Mouse (Mus musculus) embryonic facial prominence, embryonic 11.5 days (tissue): ENCODE measurements around the gene Podn. TPM values are rescaled to one million over a fixed set of nuclear protein-coding genes. Genes with fewer than 3 reads are reported as not detected.

ENCODE experiments used
- ATAC-seq: fragments of 200-750 bp; cut with Nextera tagmentation; replicated peaks from 2 replicates; pipeline ENCODE4 v1.8.0; 2017; ENCODE audit warnings: low read depth; ENCODE audit not compliant: insufficient number of reproducible peaks, low FRiP score, low TSS enrichment
- DNase-seq: peaks from one replicate; pipeline ENCODE4 v3.0.0-alpha.2; 2015; ENCODE audit warnings: low spot score
- H3K27ac ChIP-seq: fragments of 300-500 bp; sonication (generic); replicated peaks from 2 replicates; pipeline ENCODE4 v1.5.1; 2014; ENCODE audit warnings: mild to moderate bottlenecking, low read depth, low read length, control low read depth
- H3K27me3 ChIP-seq: fragments of 300-500 bp; sonication (generic); 2 replicates; pipeline ENCODE4 v1.6.1; 2014; ENCODE audit warnings: mild to moderate bottlenecking, low read length, moderate library complexity, mixed read lengths; ENCODE audit not compliant: control insufficient read depth, insufficient read depth
- H3K36me3 ChIP-seq: fragments of 300-500 bp; sonication (generic); replicated peaks from 2 replicates; pipeline ENCODE4 v1.6.1; 2014; ENCODE audit warnings: low read depth, mild to moderate bottlenecking, low read length, moderate library complexity, mixed read lengths; ENCODE audit not compliant: control insufficient read depth, insufficient read depth
- H3K4me1 ChIP-seq: fragments of 300-500 bp; sonication (generic); 2 replicates; pipeline ENCODE4 v1.6.1; 2014; ENCODE audit warnings: low read length, mixed read lengths; ENCODE audit not compliant: control insufficient read depth, insufficient read depth
- H3K4me2 ChIP-seq: fragments of 300-500 bp; sonication (generic); 2 replicates; pipeline ENCODE4 v1.6.1; 2014; ENCODE audit warnings: low read depth, mild to moderate bottlenecking, control low read depth, low read length, moderate library complexity
- H3K4me3 ChIP-seq: fragments of 300-500 bp; sonication (generic); 2 replicates; pipeline ENCODE4 v1.5.1; 2014; ENCODE audit warnings: low read depth, low read length, control low read depth
- H3K9ac ChIP-seq: fragments of 300-500 bp; sonication (generic); replicated peaks from 2 replicates; pipeline ENCODE4 v1.6.1; 2014; ENCODE audit warnings: mild to moderate bottlenecking, control low read depth, low read length
- H3K9me3 ChIP-seq: fragments of 300-500 bp; sonication (generic); replicated peaks from 2 replicates; pipeline ENCODE4 v1.6.1; 2016; ENCODE audit warnings: mild to moderate bottlenecking, low read length, inconsistent platforms, mixed read lengths; ENCODE audit not compliant: control insufficient read depth
- WGBS: fragments of 180-500 bp; shearing (Covaris S2); extraction: QIAGEN DNeasy Blood & Tissue Kit; methylation state at CpG from one replicate; pipeline ENCODE4 v1.1.7; 2014; 5-methylcytosine and 5-hydroxymethylcytosine counted together
- polyA plus RNA-seq: library from polyadenylated mRNA; unstranded; fragments of >200 nt; fragmentation: Nextera tagmentation; extraction: Ambion mirVana; gene quantifications from 2 replicates; pipeline ENCODE4 v1.2.1, GENCODE M21; 2014

Gene Podn
- polyA plus RNA-seq, 1 experiment from 2014 or later, result 0.84 TPM

DNA sequence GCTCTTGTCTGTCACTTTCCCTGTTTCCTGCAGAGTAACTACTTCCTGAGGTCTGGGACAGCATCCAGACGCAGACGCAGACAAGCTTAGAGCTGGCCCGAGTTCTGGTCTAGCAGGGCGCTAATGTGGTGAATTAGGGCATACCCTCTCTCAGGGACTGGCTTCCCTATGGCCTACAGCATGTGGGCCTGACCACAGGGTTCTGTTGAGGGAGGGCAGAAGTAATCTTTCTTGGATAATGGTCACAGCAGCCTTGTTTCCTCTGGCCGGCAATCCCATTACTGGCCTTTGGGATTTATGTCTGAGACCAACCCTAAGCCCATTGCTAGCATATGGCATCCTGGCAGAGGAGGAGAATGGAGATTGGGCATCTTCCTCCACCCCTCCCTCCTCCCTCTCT lies 105.4 kb downstream of the Podn start:
- no peak overlapping the region for H3K4me3 ChIP-seq
- DNase-seq, result no peak
- no peaks in the 10 kb centered on the region for H3K27me3 ChIP-seq
- no peak overlapping the region for H3K4me2 ChIP-seq
- H3K4me1 ChIP-seq, result no peaks in the 10 kb centered on the region
- H3K9ac ChIP-seq, result no peak overlapping the region
- H3K27ac ChIP-seq, result no peak overlapping the region
- no peaks in the 10 kb centered on the region for H3K9me3 ChIP-seq
- 65% methylated on average over 5 of the region's 5 CpGs for WGBS
- H3K36me3 ChIP-seq, result no peaks in the 10 kb centered on the region
- no peak for ATAC-seq

DNA sequence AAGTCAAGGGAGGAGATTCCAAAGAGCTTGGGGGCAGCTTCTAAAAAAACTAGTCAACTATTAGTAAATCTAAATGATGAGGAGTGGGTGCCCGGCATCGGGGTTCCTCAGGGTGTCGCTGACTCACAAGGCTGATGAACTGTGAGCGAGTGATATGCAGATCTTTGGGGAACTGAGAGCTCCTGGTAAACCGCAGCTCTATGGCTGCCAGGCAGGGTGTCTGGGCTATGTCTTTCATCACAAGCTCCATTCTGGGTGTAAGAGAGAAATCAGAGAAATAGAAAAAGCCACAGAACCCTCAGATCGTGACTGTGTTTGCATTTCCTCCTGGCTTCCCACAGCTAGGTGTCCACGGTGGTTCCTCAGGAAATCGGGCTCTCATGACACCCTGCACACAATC lies 107.3 kb downstream of the Podn start:
- Histone ChIP-seq H3K9me3 (no peaks in the 10 kb centered on the region), H3K36me3 (no peaks in the 10 kb centered on the region), H3K4me3 (no peak overlapping the region), H3K4me2 (no peak overlapping the region), H3K27me3 (no peaks in the 10 kb centered on the region), H3K9ac (no peak overlapping the region), H3K4me1 (peaks cover 3% of the 10 kb centered on the region; the same call in 1 of the 2 replicates), H3K27ac (no peak overlapping the region)
- WGBS, result 70% methylated on average over 8 of the region's 8 CpGs
- DNase-seq, result no peak
- no peak for ATAC-seq

DNA sequence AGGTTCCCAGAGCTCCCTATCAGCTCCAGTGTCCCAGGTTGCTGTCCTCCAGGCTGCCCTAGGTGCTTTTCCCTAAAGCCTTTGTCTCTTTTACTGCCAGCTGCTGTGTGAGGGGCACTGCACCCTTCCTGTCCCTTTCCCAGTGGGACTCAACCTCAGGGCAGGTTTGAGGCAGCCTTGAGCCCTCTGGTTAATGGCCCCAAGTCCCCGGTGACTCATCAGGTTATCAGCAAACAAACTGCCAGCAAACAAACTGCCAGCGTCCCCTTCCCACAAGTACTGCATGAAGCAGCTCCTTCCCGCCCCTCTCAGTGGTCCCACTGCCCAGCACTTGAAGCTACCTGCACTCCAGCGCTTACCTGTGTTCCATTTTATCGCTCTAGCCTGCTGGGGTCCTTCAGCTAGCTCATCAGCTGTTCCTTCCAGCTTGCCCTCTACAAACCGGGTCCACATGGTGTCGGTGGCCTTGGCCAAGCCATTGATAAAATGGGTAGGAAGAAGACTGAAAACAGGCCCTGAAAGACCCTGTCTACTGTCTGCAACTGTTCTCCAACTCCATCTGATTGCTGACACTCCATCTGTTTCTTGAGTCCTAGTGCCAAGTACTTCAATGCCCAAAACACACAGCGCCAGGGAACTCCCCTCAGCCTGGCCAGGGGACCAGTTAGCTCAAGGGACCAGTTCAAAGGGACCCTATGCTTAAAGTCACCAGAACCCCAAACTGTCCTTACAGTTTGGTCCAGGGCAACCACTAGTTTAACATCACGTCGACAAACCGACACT lies 109.7 kb downstream of the Podn start:
- H3K4me2 ChIP-seq, result no peak overlapping the region
- peaks cover 3% of the 10 kb centered on the region; the same call in 1 of the 2 replicates for H3K4me1 ChIP-seq
- no peak overlapping the region for H3K9ac ChIP-seq
- DNase-seq (no peak), ATAC-seq (no peak)
- 92% methylated on average over 11 of the region's 11 CpGs for WGBS
- no peak overlapping the region for H3K27ac ChIP-seq
- H3K27me3 ChIP-seq, result no peaks in the 10 kb centered on the region
- H3K36me3 ChIP-seq, result no peaks in the 10 kb centered on the region
- no peaks in the 10 kb centered on the region for H3K9me3 ChIP-seq
- no peak overlapping the region for H3K4me3 ChIP-seq

DNA sequence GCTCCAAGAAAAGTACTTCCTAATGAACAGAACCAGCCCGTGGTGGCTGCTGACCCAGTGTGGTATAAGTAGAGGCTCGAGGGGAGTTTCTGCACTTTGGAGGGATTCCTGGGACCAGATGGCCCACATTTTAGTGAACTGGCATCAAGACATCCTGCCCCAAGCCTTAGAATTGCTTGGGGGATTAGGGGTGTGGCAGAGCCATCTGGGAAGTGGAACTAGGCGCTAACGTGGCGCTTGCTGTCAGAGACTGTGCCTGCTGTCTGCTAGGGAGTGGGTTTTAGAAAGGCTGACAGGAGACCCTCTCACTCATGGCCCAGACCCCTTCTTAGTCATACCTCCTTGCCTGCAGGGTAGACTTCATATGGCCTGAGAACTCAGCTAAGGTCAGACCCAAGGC lies 110.4 kb downstream of the Podn start:
- no peaks in the 10 kb centered on the region for H3K36me3 ChIP-seq
- no peak overlapping the region for H3K27ac ChIP-seq
- no peak overlapping the region for H3K4me3 ChIP-seq
- no peak for DNase-seq
- no peaks in the 10 kb centered on the region for H3K9me3 ChIP-seq
- peaks cover 3% of the 10 kb centered on the region; the same call in 1 of the 2 replicates for H3K4me1 ChIP-seq
- no peak for ATAC-seq
- no peaks in the 10 kb centered on the region for H3K27me3 ChIP-seq
- 76% methylated on average over 5 of the region's 5 CpGs for WGBS
- no peak overlapping the region for H3K9ac ChIP-seq
- H3K4me2 ChIP-seq, result no peak overlapping the region

DNA sequence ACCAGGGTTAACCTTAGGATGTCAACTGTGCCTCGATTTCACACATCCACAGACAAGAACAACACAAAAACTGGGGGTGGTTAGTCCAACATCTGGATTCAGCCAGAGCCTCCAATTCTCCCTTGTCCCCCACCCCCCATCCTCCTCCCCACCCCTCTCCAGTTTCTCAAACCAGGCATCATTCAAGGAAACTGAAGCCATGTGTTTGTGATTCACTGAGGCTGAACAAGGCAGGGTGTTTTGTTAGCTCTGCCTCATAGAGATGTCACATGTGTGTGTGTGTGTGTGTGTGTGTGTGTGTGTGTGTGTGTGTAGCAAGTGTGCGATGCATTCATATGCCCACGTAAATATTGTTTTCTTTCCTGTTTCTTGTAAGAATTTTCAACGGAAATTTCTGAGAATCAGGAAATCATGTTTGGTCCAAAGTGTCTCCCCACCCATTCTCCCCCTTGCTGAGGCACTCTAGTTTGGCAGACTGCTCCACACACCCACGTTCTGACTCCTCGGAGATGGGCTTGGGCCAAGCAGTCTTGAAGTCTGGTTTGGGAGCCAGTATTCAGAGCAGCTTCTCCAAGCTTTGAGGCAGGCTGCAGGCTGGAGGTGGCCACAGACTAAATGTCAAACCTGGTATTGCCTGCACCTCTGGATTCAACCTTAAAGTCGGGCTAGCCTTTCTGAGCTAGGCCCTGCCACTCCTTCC lies 111.8 kb downstream of the Podn start:
- Histone ChIP-seq H3K9me3 (no peaks in the 10 kb centered on the region), H3K4me2 (no peak overlapping the region), H3K4me3 (no peak overlapping the region), H3K27ac (peak overlapping the region; percentile 59), H3K36me3 (no peaks in the 10 kb centered on the region), H3K4me1 (peaks cover 3% of the 10 kb centered on the region; the same call in 1 of the 2 replicates), H3K27me3 (no peaks in the 10 kb centered on the region), H3K9ac (no peak overlapping the region)
- ATAC-seq (peak; percentile 66), DNase-seq (peak; percentile 87)
- 45% methylated on average over 7 of the region's 7 CpGs for WGBS

DNA sequence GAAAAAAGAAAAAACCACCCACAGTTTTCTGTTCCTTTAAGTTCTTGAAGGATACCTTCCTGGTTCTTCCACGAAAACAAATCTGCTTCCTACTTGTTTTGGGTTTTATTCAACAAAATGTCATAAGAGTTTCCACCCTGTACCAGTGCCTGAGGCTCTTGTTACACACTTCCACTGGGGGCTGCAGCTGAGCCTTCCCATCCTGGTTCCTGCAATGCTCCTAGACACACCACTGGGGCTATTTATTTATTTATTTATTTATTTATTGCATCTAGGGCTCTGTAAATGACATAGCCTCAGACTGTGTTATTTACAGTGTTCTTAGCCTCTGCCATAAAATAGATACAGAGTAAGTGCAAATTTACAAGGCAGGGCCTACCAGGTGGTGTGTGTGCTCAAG lies 112.5 kb downstream of the Podn start:
- no peaks in the 10 kb centered on the region for H3K27me3 ChIP-seq
- DNase-seq, result peak; percentile 9
- no peak overlapping the region for H3K4me3 ChIP-seq
- H3K27ac ChIP-seq, result no peak overlapping the region
- no peaks in the 10 kb centered on the region for H3K9me3 ChIP-seq
- H3K4me1 ChIP-seq, result peaks cover 3% of the 10 kb centered on the region; the same call in 1 of the 2 replicates
- 70% methylated on average over 1 of the region's 1 CpGs for WGBS
- no peaks in the 10 kb centered on the region for H3K36me3 ChIP-seq
- no peak overlapping the region for H3K9ac ChIP-seq
- peak; percentile 60; the same call in 1 of the 2 replicates for ATAC-seq
- no peak overlapping the region for H3K4me2 ChIP-seq

DNA sequence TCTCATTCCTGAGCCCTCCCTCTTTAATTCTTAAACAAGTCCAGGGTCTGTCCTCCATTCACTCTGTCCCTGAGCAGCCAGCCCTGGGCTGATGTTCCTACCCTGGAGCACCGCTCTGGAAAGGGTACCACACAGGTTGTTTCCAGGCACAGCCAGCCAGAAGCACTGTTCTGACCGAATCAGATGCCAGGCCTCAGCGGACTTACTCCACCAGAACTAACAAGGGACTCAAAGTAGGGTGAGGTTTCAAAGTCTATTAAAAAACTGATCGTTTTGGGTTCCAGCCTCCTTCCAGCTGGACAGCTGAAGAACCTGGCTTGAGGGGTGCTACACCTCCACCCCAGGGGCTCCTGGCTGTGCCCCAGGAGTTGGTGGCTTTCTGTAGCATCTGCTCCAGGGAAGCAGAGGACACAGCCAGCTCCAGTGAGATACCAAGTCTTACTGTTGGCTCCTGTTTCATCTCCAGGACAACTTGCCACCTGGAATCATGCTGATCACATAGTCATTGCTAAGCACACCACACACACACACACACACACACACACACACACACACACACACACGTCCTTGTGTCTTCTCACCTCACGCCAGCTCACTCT lies 116.1 kb downstream of the Podn start:
- Histone ChIP-seq H3K27me3 (no peaks in the 10 kb centered on the region), H3K9ac (no peak overlapping the region), H3K9me3 (no peaks in the 10 kb centered on the region), H3K36me3 (no peaks in the 10 kb centered on the region), H3K4me1 (peaks cover 3% of the 10 kb centered on the region; the same call in 1 of the 2 replicates), H3K4me2 (no peak overlapping the region), H3K27ac (no peak overlapping the region), H3K4me3 (no peak overlapping the region)
- ATAC-seq, result no peak
- no peak for DNase-seq
- WGBS, result 62% methylated on average over 6 of the region's 6 CpGs

DNA sequence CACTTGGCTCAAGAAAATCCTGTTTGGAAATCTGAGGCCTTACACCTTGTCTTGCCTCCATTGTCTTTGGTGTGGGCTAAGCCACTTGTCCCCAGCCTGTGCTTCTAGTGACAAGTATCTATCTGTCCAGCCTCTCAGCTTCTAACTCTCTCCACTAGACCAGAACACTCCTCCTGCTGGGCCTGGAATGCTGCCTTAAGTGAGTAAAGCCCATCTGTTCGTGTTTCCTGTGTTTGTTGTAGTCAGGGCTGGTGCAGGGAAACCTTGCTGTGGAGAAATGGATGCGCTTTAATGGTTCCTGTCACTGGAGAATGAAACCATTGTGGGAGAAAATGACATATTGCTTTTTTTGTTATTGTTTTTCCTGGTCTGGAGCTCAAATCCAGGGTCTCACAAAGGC lies 116.7 kb downstream of the Podn start:
- ATAC-seq (no peak), DNase-seq (no peak)
- no peak overlapping the region for H3K27ac ChIP-seq

More for the DNA sequence above, 116.7 kb downstream of the Podn start:
- H3K4me3 ChIP-seq, result no peak overlapping the region
- WGBS, result 40% methylated on average over 2 of the region's 2 CpGs
- no peaks in the 10 kb centered on the region for H3K36me3 ChIP-seq
- H3K9me3 ChIP-seq, result no peaks in the 10 kb centered on the region
- no peak overlapping the region for H3K9ac ChIP-seq
- H3K4me2 ChIP-seq, result no peak overlapping the region
- peaks cover under 1% of the 10 kb centered on the region; the same call in 1 of the 2 replicates for H3K4me1 ChIP-seq
- H3K27me3 ChIP-seq, result no peaks in the 10 kb centered on the region
